Mouse (Mus musculus) lung, postnatal 14 days (tissue): Measurements from ENCODE around the gene March6.

Experiments
- DNase-seq: peaks from one replicate; pipeline ENCODE4 v3.0.0; 2021

March6 gene

GRCm38 (mm10) chr15:31412933-31413332 is 117.9 kb downstream of the March6 start:
- peak; percentile 57 for DNase-seq

GRCm38 (mm10) chr15:31412436-31412835 is 118.4 kb downstream of the March6 start:
- no peak for DNase-seq

- no peak for DNase-seq
Measured at GRCm38 (mm10) chr15:31407490-31407889, 123.4 kb downstream of the March6 start.

GRCm38 (mm10) chr15:31406881-31407280 is 124.0 kb downstream of the March6 start:
- no peak for DNase-seq
